Mouse (Mus musculus): ENCODE results near the gene Bard1.

GRCm38 (mm10) chr1:71063885-71064492 is 39.0 kb downstream of the Bard1 start:
- TF ChIP-seq CTCF (IDR thresholded peaks at IDR 0.05; ENCODE audit: low read depth) = no peak
- TF ChIP-seq EP300 (IDR thresholded peaks at IDR 0.05; ENCODE audit: low read depth) = no peak

All from liver, embryonic 14.5 days (tissue).